Mouse (Mus musculus): ENCODE measurements around the gene Krt88. TPM values are rescaled to one million over a fixed set of nuclear protein-coding genes. Genes with fewer than 3 reads are reported as not detected.

The Krt88 gene
- not detected in 2 replicates for total RNA-seq (2023)

DNA sequence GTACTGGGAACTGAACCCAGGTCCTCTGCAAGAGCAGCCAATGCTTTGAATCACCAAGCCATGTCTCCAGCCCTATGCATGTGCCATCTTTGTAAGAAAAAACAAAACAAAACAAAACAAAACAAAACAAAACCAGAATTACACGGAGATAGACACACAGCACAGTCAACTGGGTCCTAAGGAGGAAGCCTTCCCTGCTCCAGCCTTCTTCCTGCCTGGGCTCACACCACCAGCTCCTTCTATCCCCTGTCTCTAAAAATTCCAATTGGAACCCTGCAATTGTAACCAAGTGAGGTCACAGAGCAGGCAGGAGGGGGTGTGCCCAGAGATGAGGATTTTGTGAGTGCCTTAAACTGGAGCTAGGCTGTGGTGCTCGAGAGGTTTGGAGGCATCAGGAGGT is at the start of gene Krt88:
TSS of gene Krt88 (plus strand) at position 301 of the 400 bp plus-strand sequence.

DNA sequence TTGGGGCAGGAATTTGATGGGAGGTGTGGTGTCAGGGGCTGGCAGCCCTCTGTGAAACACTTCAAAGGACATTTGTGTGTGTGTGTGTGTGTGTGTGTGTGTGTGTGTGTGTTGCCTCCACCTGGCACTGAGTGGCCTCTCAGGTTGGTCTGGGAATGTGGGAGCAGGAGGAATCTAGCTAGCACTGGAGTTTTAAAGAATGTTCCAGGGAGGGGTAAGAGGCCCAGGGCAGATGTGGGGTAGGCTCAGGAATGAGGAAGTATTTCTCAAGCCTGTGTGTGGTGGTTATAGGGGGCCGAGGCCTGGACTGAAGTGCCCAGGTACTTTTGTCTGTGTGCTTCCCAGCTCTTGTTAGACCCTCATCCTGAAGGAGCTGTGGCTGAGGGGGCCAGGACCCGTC is 36.8 kb upstream of the Krt88 start, which contains the start of gene Krt7:
TSS of gene Krt7 (plus strand) at position 269 of the 400 bp plus-strand sequence.

DNA sequence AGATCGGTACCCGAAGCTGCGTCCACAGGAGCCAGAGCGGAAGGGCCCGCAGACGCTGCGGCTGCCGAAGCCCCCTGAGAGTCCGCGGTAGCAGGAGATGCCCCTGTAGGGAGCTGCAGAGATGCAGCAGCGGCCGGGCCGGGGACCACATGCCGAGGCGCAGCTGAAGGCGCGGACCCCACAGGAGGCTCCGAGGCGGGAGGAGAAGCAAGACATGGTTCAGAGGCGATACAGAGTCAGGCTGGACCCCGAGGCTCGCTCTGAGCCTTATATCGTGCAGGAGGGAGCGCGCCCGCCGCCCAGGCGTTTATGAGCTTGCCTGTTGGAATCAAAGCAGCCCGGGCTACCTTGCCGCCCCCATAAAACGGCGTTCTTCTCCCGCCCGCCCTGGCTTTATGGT is 9.0 kb upstream of the Krt88 start, which contains the start of gene Krt87:
TSS of gene Krt87 (minus strand) at position 250 of the 400 bp plus-strand sequence.

DNA sequence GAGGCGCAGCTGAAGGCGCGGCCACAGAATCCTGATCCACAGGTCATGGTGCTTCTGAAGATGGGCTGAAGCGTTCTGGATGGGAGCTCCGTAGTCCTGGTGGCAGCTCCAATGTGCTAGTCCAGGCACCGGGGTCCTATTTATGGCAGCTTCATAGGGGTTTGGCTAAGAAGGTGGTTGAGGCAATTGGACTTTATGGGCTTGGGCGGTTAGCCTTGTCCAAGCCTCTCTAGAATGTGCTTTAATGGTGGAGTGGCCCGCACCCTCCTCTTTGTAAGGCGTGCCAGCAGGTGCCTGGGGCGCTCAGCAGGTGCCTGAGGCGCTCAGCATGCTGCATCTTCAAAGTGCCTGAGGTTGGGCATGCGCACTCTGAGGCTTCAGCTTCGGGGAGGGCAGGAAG is 16.1 kb downstream of the Krt88 start, which contains the start of gene Krt81:
TSS of gene Krt81 (minus strand) at position 101 of the 400 bp plus-strand sequence.

DNA sequence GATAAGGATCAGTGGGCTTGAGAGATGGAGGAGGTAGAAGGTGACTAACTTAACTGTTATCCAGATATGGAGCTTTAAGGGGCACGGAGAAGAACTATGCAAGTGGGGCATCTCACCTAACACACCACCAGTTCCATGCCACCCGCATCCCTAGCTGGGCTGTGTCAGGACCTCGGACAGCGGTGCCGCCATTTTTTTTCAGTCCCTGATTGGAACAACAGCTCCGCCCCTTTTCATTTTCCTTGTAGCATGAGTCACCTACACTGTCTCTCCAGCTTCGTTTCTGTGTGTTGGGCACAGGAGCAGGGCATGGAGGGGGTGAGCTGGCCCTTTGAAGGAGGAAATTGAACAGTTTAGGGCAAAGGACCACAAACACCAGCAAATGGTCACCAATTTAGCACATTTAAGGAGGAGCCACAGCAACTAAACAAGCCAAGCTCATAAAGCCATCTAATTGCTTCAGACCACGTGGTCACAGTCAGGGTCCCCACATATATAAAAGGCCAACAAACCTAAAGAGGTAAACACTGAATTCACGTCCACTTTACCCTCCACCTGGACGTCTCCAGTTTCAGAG is 25.5 kb downstream of the Krt88 start, which contains the start of gene Krt86:
TSS of gene Krt86 (plus strand) at position 527 of the 577 bp plus-strand sequence.

DNA sequence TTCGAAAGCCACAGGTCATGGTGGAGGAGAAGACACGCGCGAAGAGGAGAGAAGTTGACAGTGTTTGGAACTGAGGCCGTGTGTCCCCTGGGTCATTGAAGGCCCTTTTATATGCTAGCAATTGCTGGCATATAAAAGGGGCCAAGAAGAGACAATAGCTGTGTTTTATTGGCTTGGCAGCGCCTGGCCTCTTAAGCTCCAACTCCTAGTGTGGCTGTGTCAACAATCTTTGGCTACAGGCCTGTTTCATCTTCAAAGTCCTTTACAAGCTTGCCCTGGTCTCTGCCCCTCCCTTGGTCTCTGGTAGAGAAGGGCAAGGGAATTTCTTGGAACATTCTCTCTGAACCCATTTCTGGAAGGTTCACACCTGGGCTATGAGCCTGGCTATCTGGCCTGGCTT is 43.9 kb downstream of the Krt88 start, which contains the start of gene Krt83:
TSS of gene Krt83 (minus strand) at position 82 of the 400 bp plus-strand sequence.

Other genes starting within 250 kb of the Krt88 start
- gene Grasp, start 223.6 kb upstream of the Krt88 start, total RNA-seq (2023) = 1.8 and 2.8 TPM in 2 replicates
- gene Nr4a1, start 193.5 kb upstream of the Krt88 start, total RNA-seq (2023) = 116 and 153 TPM in 2 replicates
- 43.1 and 56.8 TPM in 2 replicates for gene Atg101, start 163.5 kb upstream of the Krt88 start, total RNA-seq (2023)
- 0.34 and 0.44 TPM in 2 replicates for gene 6030408B16Rik, start 154.5 kb upstream of the Krt88 start, total RNA-seq (2023)
- gene Krt80, start 77.6 kb upstream of the Krt88 start, total RNA-seq (2023) = 15.2 and 20.7 TPM in 2 replicates
- gene Krt7, start 36.7 kb upstream of the Krt88 start, total RNA-seq (2023) = 2.2 and 3.4 TPM in 2 replicates
- not detected in 2 replicates for gene Krt87, start 8.9 kb upstream of the Krt88 start, total RNA-seq (2023)
- 1.4 and 2.3 TPM in 2 replicates for gene Krt81, start 16.0 kb downstream of the Krt88 start, total RNA-seq (2023)
- gene Krt86, start 25.7 kb downstream of the Krt88 start, total RNA-seq (2023) = 5.2 and 6.9 TPM in 2 replicates
- gene Krt83, start 43.8 kb downstream of the Krt88 start, total RNA-seq (2023) = 23.8 and 25.8 TPM in 2 replicates
- gene Gm49425, start 69.5 kb downstream of the Krt88 start, total RNA-seq (2023) = not detected in 2 replicates
- gene Krt84, start 85.1 kb downstream of the Krt88 start, total RNA-seq (2023) = not detected in 2 replicates
- 0.28 TPM in 1 of 2 replicates, not detected in the other for gene Krt82, start 102.9 kb downstream of the Krt88 start, total RNA-seq (2023)
- 0.25 and 0.28 TPM in 2 replicates for gene Krt90, start 115.2 kb downstream of the Krt88 start, total RNA-seq (2023)
- gene Krt75, start 126.2 kb downstream of the Krt88 start, total RNA-seq (2023) = 0.98 and 1.1 TPM in 2 replicates
- not detected in 2 replicates for gene Gm5414, start 180.4 kb downstream of the Krt88 start, total RNA-seq (2023)
- not detected in 2 replicates for gene Gm5478, start 199.6 kb downstream of the Krt88 start, total RNA-seq (2023)
- not detected in 2 replicates for gene Krt6b, start 232.5 kb downstream of the Krt88 start, total RNA-seq (2023)
- gene Krt6a, start 246.6 kb downstream of the Krt88 start, total RNA-seq (2023) = not detected in 2 replicates